Mouse (Mus musculus) midbrain, embryonic 15.5 days (tissue): ENCODE data around the gene Mrpl23. TPM values are rescaled to one million over a fixed set of nuclear protein-coding genes. Genes with fewer than 3 reads are reported as not detected.

Experiments
- ATAC-seq: fragments of 200-750 bp; cut with Nextera tagmentation; replicated peaks from 2 replicates; pipeline ENCODE4 v1.8.0; 2017; ENCODE audit warnings: moderate TSS enrichment
- H3K27ac ChIP-seq: fragments of 300-500 bp; sonication (generic); 2 replicates; pipeline ENCODE4 v1.5.1; 2015; ENCODE audit warnings: mild to moderate bottlenecking, inconsistent platforms
- H3K27me3 ChIP-seq: fragments of 300-500 bp; sonication (generic); replicated peaks from 2 replicates; pipeline ENCODE4 v1.6.1; 2015; ENCODE audit warnings: inconsistent platforms
- H3K36me3 ChIP-seq: fragments of 300-500 bp; sonication (generic); replicated peaks from 2 replicates; pipeline ENCODE4 v1.6.1; 2015; ENCODE audit warnings: inconsistent platforms
- H3K4me1 ChIP-seq: fragments of 300-500 bp; sonication (generic); 2 replicates; pipeline ENCODE4 v1.6.1; 2015; ENCODE audit warnings: inconsistent platforms
- H3K4me2 ChIP-seq: fragments of 300-500 bp; sonication (generic); 2 replicates; pipeline ENCODE4 v1.6.1; 2015; ENCODE audit warnings: inconsistent platforms, mild to moderate bottlenecking, moderate library complexity
- H3K4me3 ChIP-seq: fragments of 300-500 bp; sonication (generic); 2 replicates; pipeline ENCODE4 v1.5.1; 2015; ENCODE audit warnings: mild to moderate bottlenecking, inconsistent platforms
- H3K9ac ChIP-seq: fragments of 300-500 bp; sonication (generic); 2 replicates; pipeline ENCODE4 v1.6.1; 2015; ENCODE audit warnings: mild to moderate bottlenecking, inconsistent platforms
- H3K9me3 ChIP-seq: fragments of 300-500 bp; sonication (generic); 2 replicates; pipeline ENCODE4 v1.6.1; 2016; ENCODE audit warnings: inconsistent platforms
- WGBS: fragments of 180-500 bp; shearing (Covaris S2); methylation state at CpG from one replicate; pipeline ENCODE4 v1.1.7; 2015; ENCODE audit warnings: mixed read lengths; 5-methylcytosine and 5-hydroxymethylcytosine counted together
- polyA plus RNA-seq: library from polyadenylated mRNA; unstranded; fragments of >200 nt; fragmentation: Nextera tagmentation; extraction: Ambion mirVana; gene quantifications from 2 replicates; pipeline ENCODE4 v1.2.1, GENCODE M21; 2015

The Mrpl23 gene
- polyA plus RNA-seq, 1 experiment from 2014 or later, result 22.4 TPM

DNA sequence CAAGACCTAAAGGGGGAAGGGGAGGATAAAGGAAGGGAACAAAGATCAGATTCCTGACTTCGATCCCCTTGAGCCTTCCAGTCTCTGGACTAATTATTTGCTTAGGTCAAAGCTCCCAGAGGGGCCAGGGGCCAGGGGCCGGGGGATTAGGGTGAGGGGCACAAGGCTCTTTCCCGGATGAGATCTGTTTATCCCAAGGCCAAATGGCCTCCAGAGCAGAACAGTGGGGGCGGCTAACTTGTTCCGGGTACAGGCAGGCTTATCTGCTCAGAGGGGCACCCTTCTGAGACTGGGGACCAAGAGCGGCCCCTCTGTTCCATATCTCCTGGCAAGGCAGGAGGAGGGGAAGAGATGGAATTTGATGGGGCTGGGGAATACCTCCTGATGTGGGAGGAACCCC lies 25.2 kb downstream of the Mrpl23 start:
- ATAC-seq, result no peak
- H3K9me3 ChIP-seq, result no peaks in the 10 kb centered on the region
- no peak overlapping the region for H3K4me3 ChIP-seq
- H3K27me3 ChIP-seq, result no peaks in the 10 kb centered on the region
- peaks cover 16% of the 10 kb centered on the region; the same call in 1 of the 2 replicates for H3K4me1 ChIP-seq
- no peaks in the 10 kb centered on the region for H3K36me3 ChIP-seq
- H3K27ac ChIP-seq, result no peak overlapping the region
- WGBS, result 18% methylated on average over 6 of the region's 6 CpGs
- H3K9ac ChIP-seq, result no peak overlapping the region
- H3K4me2 ChIP-seq, result no peak overlapping the region

DNA sequence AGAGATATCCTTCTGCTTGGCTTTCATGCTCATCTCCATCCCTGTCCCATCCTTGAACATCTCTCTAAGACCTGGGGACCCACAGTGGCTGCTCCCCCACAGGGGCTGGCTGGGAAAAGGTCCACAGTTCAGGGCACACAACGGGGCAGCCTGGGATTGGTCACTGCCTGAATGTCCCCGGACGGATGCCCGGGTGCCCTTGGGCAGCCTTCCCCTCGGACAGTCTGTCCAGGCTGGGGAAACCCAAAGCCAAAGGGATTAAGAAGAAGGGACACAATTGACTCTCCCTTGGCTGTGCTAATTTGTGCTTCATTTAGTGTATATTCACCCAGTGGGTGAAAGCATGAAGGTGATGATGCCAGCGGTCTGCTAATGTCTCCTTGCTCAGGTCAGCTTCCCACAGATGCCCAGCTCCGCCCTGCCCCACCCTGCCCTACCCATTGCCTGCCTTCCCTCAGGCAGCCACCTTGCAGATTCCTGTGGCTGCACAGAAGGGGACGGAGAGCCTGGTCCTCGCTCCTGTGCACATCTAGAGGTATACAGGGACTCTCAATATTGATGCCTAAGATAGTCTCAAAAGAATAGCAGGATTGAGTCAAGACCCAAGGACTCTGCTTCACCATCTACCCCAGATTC lies 26.1 kb downstream of the Mrpl23 start:
- no peak overlapping the region for H3K9ac ChIP-seq
- no peak for ATAC-seq
- H3K36me3 ChIP-seq, result no peaks in the 10 kb centered on the region
- H3K4me1 ChIP-seq, result peaks cover 22% of the 10 kb centered on the region; the same call in 1 of the 2 replicates
- no peaks in the 10 kb centered on the region for H3K9me3 ChIP-seq
- no peak overlapping the region for H3K27ac ChIP-seq
- no peak overlapping the region for H3K4me3 ChIP-seq
- no peak overlapping the region for H3K4me2 ChIP-seq
- WGBS, result 88% methylated on average over 9 of the region's 9 CpGs
- no peaks in the 10 kb centered on the region for H3K27me3 ChIP-seq

DNA sequence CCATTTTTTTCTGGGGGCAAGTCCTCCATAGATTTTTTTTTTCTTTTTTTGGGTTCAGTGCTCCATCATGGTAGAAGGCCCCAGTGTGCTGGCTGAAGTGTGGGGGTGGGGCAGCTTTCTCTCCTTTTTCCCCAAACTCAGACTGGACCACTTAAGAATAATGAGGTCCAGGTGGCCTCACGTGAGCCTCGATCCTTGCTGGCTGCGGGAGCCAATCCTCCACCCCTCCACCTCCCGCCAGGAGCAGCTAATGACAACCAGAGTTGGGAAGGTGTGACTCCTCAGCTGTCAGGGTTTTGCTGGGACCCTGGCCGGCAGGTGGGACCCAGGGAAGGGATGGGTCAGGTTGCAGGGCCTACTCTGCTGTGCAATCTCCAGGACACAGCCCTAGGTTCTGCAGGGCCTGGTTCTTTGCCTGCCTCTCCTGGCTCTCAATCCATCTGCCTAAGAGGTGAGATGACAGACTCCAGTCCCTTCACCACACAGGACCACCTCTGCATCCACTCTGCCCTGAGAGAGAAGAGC lies 27.2 kb downstream of the Mrpl23 start:
- WGBS, result 66% methylated on average over 5 of the region's 5 CpGs
- H3K4me2 ChIP-seq, result no peak overlapping the region
- no peak for ATAC-seq
- H3K36me3 ChIP-seq, result no peaks in the 10 kb centered on the region
- H3K9ac ChIP-seq, result no peak overlapping the region
- no peak overlapping the region for H3K27ac ChIP-seq
- no peaks in the 10 kb centered on the region for H3K9me3 ChIP-seq
- H3K27me3 ChIP-seq, result no peaks in the 10 kb centered on the region
- peaks cover 13% of the 10 kb centered on the region; the same call in 1 of the 2 replicates for H3K4me1 ChIP-seq
- no peak overlapping the region for H3K4me3 ChIP-seq

DNA sequence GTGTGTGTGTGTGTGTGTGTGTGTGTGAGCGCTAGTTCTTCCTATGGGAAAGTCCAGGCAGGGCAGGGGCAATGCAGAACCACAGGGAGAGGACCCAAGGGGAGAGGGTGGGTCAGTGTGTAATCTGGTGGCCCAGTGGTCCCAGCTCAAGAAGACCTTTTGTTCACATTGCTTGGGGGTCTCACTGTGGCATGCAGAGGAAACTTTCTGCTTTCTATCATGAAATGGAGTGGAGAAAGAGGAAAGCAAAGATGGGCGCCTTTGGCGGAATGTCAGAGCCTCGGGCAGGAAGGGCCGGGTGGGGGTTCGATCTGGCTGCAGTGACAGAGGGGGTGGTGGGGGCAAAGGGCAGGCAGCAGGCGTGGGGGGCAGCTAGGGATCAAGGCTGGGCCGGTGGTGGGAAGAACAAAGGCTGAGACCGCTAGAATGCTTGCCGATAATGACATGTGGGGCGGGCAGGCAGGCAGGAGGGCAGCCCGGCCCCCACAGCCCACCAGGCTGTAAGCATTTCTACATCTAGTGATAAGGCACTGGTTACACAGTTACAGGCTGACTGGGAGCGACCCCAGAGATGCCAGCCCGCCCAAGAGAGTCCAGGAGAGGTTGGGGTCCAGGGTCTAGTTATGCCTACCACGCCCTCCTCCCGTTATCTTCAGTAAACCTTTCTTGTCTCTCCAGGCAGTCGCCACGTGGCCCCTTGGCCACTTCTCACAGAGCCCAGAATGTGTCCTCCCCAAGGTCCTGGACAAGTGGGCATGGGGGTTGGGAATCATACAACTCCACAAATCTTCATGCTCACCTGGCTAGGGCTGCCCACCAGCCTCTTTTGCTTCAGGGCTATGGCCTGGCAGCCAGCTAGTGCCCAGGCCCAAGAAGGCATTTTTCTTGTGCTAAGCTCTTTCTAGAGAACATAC lies 28.7 kb downstream of the Mrpl23 start:
- no peaks in the 10 kb centered on the region for H3K36me3 ChIP-seq
- no peak overlapping the region for H3K27ac ChIP-seq
- no peak overlapping the region for H3K9ac ChIP-seq
- H3K4me2 ChIP-seq, result no peak overlapping the region
- WGBS, result 36% methylated on average over 18 of the region's 18 CpGs
- 0 out of 2 replicates have a peak, but pooled peaks cover 12% of the 10 kb centered on the region for H3K4me1 ChIP-seq
- ATAC-seq, result no peak
- H3K9me3 ChIP-seq, result no peaks in the 10 kb centered on the region
- H3K4me3 ChIP-seq, result no peak overlapping the region
- H3K27me3 ChIP-seq, result no peaks in the 10 kb centered on the region

DNA sequence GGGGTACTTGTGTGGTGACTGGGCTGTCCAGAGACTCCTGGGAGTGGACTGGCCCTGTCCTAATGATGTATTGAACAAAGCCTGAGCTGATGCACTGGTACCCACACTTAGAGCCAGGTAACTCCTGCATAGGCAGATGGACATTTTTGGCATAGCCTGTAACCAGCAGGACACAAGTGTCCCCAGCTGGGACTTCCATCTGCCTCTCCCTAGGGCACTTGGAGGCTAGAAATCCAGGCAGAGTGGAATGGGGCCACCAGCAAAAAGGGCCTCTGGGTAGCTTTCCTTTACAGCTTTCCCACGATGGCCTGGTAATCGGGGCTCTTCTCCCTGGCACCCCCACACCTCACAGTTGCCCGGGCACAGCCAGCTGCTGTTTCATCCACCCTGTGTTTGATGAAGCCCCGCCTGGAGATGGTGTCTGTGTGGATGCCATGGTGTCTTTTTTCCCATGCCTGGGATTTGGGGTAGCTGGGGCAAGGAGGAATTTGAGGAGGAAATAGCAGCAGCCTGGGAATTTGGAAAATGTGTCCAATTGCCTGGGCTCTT lies 29.4 kb downstream of the Mrpl23 start:
- Histone ChIP-seq H3K9me3 (no peaks in the 10 kb centered on the region), H3K27ac (no peak overlapping the region), H3K36me3 (no peaks in the 10 kb centered on the region), H3K4me1 (0 out of 2 replicates have a peak, but pooled peaks cover 12% of the 10 kb centered on the region), H3K4me2 (no peak overlapping the region), H3K9ac (no peak overlapping the region), H3K27me3 (no peaks in the 10 kb centered on the region), H3K4me3 (no peak overlapping the region)
- no peak for ATAC-seq
- 82% methylated on average over 4 of the region's 4 CpGs for WGBS

DNA sequence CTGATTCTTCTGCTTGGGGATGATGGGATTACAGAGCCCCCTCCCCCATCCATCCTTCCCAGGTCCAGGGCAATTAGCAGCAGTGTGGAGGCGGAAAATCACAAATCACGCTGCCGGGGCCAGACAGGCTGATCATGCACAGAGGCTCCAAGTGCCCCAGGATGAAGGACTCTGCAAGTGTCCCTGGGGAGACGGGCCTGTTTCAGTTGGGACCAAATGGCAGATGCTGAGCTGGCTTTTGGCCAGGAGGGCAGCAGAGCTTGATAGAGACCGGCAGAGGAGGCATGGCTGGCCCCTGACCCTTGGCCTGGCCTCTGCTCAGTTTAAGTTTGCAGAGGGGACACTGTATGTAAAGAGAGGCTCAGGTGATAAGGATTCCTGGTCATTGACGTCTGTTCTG lies 30.7 kb downstream of the Mrpl23 start:
- H3K4me2 ChIP-seq, result no peak overlapping the region
- no peaks in the 10 kb centered on the region for H3K27me3 ChIP-seq
- H3K27ac ChIP-seq, result no peak overlapping the region
- H3K4me3 ChIP-seq, result no peak overlapping the region
- H3K9ac ChIP-seq, result no peak overlapping the region
- 24% methylated on average over 6 of the region's 6 CpGs for WGBS
- 0 out of 2 replicates have a peak, but pooled peaks cover 12% of the 10 kb centered on the region for H3K4me1 ChIP-seq
- H3K36me3 ChIP-seq, result no peaks in the 10 kb centered on the region
- ATAC-seq, result no peak
- H3K9me3 ChIP-seq, result no peaks in the 10 kb centered on the region

DNA sequence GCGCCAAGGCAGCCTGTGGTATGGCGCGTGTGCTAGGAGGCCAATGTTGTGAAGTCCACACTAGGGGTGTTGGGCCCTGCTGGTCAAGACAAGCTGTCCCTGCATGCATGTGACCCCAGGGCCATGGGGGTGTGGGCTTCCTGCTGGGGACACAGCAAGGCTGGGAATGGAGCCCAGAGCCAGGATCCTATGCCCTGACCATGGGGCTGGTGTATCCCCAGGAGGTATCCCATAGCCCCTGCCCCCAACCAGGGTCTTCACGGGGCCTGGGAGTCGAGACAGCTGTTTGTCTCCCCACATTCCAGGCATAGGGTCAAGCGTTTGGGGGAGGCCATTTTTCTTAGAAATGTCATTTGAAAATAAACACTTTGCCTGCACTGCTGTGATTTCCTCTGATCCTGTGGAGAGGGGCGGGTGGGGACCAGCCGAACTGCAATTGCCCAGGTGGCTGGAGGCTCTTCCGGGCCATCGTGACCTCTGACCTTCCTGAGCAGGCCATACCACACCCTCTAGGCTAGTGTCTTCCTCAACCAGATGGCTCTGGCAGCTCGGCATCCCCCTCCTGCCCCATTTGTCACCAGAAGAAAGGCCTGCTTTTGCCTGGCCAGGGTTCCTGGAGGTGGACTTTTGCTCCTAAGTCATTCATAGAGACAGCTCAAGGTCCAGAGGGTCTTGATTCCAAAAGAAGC lies 32.6 kb downstream of the Mrpl23 start:
- Histone ChIP-seq H3K4me3 (no peak overlapping the region), H3K27ac (no peak overlapping the region), H3K4me1 (0 out of 2 replicates have a peak, but pooled peaks cover 12% of the 10 kb centered on the region), H3K9me3 (no peaks in the 10 kb centered on the region), H3K9ac (no peak overlapping the region), H3K4me2 (no peak overlapping the region), H3K27me3 (no peaks in the 10 kb centered on the region), H3K36me3 (no peaks in the 10 kb centered on the region)
- WGBS, result 74% methylated on average over 11 of the region's 11 CpGs
- ATAC-seq, result no peak

DNA sequence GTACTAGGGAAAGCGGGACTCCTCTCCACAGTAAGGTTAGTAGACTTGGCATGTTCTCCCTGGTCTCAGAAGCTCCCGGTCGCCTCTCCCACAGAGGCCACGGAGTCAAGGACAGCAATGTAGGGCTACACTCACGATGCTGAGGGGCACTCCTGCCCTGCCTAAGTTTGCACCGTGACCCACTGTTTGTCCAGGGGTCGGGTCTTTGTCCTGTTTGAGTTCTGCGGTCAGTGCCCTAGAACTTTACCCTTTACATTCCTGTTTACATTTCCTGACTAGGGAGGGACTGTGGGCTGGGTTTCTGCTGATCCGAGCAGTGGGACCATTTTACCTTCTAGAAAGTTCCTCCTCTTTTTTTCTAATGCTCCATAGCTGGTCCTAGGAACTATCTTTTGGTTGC lies 34.0 kb downstream of the Mrpl23 start:
- 85% methylated on average over 9 of the region's 9 CpGs for WGBS
- Histone ChIP-seq H3K9me3 (no peaks in the 10 kb centered on the region), H3K27me3 (no peaks in the 10 kb centered on the region), H3K9ac (no peak overlapping the region), H3K27ac (no peak overlapping the region), H3K4me1 (0 out of 2 replicates have a peak, but pooled peaks cover 7% of the 10 kb centered on the region), H3K36me3 (no peaks in the 10 kb centered on the region), H3K4me2 (no peak overlapping the region), H3K4me3 (no peak overlapping the region)
- ATAC-seq, result no peak

DNA sequence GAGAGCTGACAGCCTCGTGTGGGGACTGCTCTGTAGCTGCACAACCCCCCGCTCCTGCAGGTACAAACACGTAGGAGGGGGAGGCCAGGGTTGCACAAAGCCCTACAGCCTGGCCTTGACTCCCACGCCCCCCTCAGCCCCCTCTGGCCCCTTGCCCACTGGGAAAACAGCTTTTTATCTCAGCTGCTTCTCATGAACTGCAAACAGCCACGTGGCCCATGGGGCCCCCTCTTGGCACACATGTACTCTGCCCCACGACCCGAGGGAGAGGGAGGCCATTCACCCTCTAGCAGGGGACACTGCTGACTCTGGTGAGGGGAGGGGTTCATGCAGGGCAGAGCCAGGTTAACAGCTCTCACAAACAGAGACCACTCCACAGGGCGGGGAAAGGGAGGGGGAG lies 36.5 kb downstream of the Mrpl23 start:
- Histone ChIP-seq H3K4me1 (no peaks in the 10 kb centered on the region), H3K36me3 (no peaks in the 10 kb centered on the region), H3K4me2 (no peak overlapping the region), H3K9ac (no peak overlapping the region), H3K9me3 (no peaks in the 10 kb centered on the region), H3K27ac (no peak overlapping the region), H3K4me3 (no peak overlapping the region), H3K27me3 (no peaks in the 10 kb centered on the region)
- 53% methylated on average over 8 of the region's 8 CpGs for WGBS
- no peak for ATAC-seq

DNA sequence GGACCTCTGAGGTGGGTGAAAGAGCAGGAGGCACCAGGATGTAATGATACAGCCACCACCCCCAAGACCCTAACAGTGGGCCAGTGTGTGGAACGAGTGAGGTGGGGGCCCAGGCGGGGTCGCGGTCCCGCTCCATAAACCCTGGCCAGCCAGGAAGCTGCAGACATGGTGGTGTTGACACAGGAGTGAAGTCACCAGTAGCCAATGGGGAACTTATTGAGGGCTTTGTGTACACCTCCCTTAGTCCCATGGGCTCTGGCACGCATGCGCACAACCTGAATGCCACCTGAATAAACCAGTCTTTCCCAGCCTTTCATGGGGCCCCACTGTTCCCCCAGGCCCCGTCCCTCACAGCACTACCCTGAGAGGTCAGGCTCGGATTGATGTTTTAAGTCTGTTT lies 38.1 kb downstream of the Mrpl23 start:
- H3K27me3 ChIP-seq, result no peaks in the 10 kb centered on the region
- no peak overlapping the region for H3K27ac ChIP-seq
- H3K9ac ChIP-seq, result no peak overlapping the region
- H3K4me3 ChIP-seq, result no peak overlapping the region
- no peaks in the 10 kb centered on the region for H3K4me1 ChIP-seq
- no peaks in the 10 kb centered on the region for H3K36me3 ChIP-seq
- H3K9me3 ChIP-seq, result no peaks in the 10 kb centered on the region
- no peak for ATAC-seq
- WGBS, result 86% methylated on average over 9 of the region's 9 CpGs
- no peak overlapping the region for H3K4me2 ChIP-seq

DNA sequence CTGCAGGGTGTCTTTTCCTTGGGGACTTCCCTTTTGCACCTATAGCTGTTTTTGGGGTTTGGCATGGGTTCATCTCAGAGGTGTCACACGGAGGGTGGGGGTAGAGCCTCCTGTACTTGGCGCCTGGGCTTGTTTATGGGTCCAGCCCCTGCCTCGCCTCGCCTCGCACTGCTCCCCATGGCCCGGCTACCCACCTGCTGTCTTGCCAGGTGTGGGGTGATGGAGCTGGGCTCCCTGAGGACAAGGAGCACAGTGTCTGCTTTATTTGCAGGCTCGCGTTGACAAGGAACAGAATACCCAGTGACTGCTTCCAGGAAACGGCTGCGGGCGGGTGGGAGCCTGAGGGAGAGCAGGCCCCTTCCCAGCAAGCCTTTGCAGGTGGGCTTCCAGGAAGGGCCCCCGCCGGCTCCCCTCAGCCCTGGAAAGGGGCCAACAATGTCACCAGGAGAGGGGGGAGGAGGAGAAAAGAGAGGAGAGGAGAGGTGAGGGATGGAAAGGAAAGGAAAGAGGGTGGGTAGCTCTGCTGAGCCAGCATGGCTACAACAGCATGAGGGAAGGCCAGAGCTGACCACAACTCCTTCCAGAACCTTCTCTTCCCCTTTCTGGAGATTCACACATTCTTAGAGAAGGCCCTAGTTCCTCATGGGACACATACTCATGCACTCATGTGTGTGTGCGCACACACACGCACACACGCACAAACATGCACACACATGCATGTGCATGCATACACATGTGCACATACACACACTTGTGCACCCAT lies 39.2 kb downstream of the Mrpl23 start:
- no peak overlapping the region for H3K4me2 ChIP-seq
- no peaks in the 10 kb centered on the region for H3K36me3 ChIP-seq
- H3K4me3 ChIP-seq, result no peak overlapping the region
- H3K27ac ChIP-seq, result no peak overlapping the region
- H3K9ac ChIP-seq, result no peak overlapping the region
- H3K27me3 ChIP-seq, result no peaks in the 10 kb centered on the region
- H3K4me1 ChIP-seq, result no peaks in the 10 kb centered on the region
- WGBS, result 82% methylated on average over 16 of the region's 16 CpGs
- ATAC-seq, result no peak
- H3K9me3 ChIP-seq, result no peaks in the 10 kb centered on the region
